Mouse (Mus musculus): Measurements from ENCODE around the gene Eps15. TPM values are rescaled to one million over a fixed set of nuclear protein-coding genes. Genes with fewer than 3 reads are reported as not detected.

Gene Eps15
- 39.7 and 41.2 TPM in 2 replicates for polyA plus RNA-seq (2012; rRNA removed)

DNA sequence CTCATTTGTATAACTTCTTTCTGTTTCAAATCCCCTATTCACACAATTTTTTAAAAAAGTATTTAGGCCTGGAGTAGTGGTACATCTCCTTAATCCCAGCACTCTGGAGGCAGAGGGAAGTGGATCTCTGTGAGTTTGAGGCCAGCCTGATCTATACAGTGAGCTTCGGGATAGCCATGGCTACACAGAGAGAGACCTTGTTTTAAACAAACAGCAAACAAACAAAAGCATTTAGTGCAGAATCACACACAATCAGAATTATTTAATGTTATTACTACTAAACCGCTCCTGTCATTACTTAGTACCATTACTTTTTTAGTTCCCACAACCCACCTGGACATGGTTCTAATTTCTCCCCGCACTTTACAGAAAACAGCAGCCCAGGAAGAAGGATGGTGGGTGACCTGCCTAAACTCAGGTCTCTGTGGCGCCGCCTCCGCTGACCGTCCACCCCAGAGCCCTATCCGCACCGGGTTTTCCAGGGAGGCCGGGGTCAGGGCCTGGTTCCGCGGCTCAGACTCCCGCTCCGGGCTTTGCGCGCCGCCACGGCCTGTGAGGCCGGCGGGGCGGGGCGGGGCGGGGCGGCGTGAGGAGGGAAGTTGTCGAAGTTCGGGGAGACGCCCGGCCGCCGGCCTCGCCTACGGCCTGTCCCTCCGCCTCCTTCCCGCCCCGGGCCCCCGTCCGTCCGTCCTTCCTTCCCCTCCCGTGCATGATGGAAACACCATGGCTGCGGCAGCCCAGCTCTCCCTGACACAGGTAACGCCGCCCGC, at the start of gene Eps15:
Eps15 (plus strand) TSS at position 580 of the 770 bp plus-strand sequence.
- DNase-seq (ENCODE audit: low spot score) = peak; percentile 88

DNA sequence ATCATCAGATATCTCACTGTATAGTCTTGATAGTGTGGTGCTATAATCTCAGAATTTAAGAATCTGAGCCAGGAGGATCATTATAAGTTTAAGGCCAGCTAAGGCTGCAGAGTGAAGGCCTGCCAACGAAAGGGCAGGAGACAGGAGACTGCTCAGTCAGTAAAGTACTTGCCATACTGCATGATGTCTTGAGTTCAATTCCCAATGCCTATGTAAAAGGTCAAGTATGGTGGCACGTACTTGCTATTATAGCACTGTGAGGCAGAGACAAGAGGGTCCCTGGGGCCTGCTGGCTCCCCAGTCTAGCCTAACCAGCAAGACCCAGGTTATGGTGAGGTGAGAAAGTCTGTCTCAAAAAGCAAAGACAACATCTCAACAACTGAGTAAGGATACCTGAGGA, 45.9 kb upstream of the Eps15 start, which contains the start of gene Calr4:
Calr4 (plus strand) TSS at position 301 of the 400 bp plus-strand sequence.
- no peak for DNase-seq (ENCODE audit: low spot score)

DNA sequence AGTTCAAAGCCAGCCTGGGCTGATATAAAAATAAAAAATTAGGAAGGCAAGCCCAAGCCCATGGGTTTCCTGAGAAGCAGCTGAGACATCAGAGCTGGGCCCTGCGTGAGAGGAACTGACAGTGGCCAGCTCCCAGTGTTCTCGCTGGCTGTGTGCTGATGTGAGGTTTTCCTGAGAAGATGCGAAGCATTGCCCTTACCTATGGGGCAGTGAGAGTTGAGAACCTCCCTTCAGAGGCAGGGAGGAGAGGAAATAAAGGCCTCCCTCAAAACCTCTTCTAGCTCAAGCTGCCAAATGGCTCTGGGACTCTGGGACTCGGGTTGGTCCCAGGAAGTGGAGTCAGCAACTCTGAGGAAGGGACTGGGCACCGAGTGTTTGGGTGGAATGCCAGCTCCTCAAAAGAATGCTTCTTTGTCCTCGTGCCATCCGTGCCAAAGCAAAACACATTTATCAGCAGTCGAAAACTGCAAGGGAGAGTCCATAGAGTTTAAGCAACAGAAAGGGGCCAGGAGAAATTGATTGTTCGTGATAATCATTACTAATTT, 45.2 kb upstream of the Eps15 start:
- no peak for DNase-seq (ENCODE audit: low spot score)

DNA sequence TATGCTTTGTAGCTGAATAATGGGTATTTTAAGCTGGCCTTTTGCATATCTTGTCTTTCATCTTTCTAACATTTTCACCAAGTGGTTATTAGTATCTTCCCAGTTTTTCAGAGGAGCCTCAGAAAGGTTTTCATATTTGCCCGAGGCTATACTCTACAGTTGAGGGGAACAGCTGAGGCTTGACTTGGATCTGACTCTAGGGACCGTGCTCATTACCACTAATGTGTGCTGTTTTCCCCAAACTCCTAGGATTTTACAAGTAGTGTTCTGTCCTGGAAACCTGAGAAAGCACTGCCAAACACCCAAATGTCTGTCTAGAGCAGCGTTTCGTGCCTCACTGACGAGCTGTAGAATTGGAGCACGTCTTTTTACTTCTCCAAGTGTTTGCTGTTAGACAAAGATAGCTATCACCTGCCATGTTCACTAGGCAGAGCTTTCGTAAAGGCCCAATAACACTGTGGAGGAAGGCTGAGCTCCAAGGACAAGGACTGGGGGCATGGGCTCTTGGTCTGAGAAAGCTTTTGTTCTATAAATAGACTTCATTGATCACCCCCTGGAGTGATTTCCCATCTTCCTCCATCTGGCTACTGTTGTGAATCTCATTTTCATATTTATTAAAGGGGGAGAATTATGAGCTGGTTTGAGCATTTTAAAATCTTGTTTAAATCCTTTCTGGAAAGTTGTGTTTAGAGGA, 43.7 kb upstream of the Eps15 start:
- no peak for DNase-seq (ENCODE audit: low spot score)

DNA sequence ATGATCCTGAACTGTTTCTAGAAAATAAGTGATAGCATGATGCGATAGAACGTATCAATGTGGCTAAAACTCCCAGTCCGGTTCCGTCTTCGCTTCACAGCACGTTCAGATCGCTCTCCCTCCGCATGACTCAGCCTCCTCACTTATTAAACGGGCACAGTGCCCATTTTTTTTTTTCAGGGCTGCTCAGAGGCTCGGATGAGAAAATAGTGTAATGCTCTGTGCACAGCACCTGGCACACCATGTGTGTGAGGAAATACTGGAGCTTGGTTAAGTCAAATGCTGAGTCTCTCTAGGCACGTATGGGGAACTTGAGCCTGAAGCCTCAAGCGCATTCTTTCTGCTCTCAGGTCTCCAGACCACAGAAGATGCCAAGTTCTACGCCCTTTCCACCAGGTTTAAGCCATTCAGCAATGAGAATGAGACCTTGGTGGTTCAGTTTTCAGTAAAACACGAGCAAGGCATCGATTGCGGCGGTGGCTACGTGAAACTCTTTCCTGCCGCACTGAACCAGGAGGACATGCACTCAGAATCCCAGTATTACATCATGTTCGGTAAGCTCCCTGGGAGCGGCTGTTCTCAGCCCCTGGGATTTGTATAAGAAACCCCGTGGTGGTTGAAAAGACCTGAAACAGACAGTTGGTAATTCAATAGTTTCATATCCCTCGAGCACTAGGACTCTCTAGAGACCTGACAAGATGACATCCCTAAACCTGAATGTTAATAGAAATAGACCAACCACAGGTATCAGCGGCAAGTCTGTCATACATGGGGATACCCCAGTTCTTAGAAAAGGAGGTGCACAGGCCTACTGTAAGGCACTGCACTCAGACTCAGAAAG, 41.4 kb upstream of the Eps15 start:
- DNase-seq (ENCODE audit: low spot score) = no peak

DNA sequence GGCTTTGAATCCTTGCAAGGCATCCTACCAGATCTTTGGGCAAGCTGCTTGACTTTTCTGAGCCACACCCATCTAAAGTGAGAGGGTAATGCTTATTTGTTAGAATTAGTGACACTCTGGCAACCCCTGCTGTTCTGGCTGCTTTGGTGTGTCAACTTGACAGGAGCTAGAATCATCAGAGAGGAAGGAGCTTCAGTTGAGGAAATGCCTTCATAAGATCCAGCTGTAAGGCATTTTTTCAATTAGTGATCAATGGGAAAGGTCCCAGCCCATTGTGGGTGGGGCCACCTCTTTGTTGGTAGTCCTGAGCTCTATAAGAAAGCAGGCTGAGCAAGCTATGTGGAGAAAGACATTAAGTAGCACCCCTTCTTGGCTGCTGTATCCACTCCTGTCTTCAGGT, 38.8 kb upstream of the Eps15 start:
- no peak for DNase-seq (ENCODE audit: low spot score)

DNA sequence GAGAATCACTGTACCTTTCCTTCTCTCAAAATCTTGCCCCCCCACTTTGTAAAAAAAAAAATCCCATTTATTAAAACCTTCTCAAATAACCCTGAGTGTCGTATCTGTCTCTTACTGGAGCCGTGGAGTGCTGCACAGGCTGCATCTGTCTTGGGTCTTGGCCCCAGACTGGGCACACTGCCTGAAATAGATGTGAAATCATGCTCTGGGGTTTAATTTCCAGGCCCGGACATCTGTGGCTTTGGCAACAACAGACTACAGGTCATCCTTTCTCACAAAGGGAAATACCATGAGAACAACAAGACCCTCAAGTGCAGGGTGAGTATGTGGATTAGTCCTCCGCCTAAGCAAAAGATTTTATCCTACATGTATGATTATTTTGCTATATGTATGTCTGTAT, 38.1 kb upstream of the Eps15 start:
- no peak for DNase-seq (ENCODE audit: low spot score)

DNA sequence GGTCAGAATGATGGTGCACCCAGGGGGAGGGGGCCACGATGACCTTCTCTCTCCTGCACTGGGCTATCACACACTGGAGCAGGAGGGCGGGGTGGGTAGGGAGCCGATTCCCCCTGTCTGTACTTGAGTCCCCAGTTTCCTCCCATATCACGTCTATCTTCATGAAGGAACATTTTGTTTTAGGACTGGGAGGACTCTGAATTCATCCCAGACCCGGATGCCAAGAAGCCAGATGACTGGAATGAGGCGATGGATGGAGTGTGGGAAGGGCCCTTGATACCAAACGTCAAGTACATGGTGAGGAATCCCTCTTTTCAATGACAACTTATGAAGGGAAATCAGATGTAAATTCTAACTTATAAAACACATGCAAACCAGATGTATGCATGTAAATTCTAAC, 35.6 kb upstream of the Eps15 start:
- no peak for DNase-seq (ENCODE audit: low spot score)

DNA sequence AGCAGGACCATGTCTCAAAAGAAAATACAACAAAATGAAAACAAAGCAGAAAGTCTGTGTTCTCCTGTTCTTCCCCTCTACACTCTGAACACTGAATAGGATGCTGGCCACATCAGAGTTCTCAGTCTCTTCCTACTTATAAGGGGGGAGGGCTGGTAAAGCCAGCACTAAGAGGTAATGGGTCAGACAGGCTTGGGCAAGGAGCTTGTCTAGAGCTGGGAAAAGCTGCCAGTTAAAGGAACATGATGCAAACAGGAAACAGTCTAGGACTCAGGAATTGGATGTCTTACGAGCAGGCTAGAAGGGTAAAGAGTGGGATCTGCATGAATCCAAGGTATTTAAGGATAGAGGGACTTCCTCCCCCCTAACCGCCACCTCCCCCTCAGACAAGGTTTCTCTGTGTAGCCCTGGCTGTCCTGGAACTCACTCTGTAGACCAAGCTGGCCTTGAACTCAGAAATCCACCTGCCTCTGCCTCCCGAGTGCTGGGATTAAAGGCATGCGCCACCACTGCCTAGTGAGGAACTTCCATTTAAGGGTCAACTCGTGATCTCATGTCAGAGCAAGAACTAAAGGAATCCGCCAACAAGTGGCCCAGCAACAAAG, 35.0 kb upstream of the Eps15 start:
- DNase-seq (ENCODE audit: low spot score) = no peak

DNA sequence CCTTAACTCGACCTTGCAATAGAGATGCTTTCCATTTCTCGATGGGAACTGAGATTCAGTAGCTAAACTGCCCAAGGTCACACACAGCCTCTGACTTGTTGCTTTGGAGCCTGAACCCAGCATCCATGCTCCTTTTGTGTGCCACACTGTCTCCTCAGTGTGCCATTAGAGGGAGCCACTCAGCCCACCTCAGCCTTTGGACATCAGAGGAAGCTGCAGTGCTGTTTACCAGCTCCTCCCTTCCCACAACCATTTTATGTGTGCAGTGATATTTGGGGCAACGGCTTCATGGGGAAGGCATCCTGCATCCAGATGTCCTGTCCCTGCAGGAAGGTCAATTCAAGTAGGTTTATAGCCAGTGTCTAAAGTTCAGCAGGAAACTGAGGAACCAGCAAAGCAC, 28.5 kb upstream of the Eps15 start:
- no peak for DNase-seq (ENCODE audit: low spot score)

DNA sequence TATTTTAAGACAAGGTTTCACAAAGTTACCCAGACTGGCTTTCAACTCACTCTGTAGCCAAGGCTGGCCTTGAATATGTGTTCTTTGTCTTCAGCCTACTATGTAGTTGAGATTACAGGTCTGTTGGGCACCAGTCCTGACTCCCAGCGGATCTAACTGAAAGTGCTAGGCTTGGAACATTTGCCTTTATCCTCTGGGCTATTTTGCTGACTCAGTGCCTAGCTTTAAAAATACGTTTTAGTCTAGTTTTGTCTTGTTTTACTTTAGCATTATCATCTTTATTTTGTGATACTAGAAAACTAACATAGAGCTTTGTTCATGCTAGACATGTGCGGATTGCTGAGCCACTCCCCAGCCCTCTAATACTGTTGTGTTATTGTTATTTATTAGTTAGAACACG, 27.9 kb upstream of the Eps15 start:
- no peak for DNase-seq (ENCODE audit: low spot score)

DNA sequence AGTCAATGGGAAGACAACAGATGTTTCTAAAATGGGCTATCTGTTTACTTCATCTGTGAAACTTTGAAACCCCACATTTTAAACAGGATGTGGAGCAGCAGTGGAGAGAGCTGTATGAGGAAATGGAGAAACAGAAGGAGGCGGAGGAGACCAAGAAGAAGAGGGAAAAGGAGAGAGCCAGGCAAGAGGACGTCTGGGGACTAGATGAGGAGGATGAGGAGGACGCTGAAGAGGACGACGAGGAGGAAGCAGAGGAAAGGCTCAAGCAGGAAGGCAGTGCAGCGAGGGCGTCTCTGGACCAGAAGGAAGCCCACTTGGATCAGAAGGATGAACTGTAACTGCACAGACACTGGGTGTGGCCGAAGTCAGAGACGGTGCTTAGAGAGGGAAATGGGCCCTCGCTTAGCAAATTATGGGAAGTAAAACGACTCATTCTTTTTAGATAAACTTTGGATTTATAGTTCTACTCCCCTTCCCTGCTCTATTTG, 26.4 kb upstream of the Eps15 start:
- DNase-seq (ENCODE audit: low spot score) = no peak

DNA sequence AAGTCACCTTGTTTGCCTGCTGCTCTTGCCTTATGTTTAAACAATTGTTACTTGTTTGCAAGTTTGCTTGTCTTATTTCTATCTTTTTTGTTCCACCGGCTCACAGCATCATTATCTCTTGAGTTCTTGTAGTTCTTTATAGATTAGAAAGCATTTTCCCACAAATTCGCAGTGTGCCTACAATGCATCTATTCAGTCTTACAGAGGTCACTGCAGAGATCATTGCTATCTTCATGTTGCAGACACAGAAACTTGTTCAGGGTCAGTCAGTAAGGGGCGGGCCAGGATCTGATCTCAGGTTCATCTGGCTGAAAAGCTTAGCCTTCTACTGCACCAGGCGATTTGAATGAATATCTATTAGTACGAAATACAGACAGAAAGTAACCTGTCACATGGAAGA, 25.6 kb upstream of the Eps15 start:
- no peak for DNase-seq (ENCODE audit: low spot score)

DNA sequence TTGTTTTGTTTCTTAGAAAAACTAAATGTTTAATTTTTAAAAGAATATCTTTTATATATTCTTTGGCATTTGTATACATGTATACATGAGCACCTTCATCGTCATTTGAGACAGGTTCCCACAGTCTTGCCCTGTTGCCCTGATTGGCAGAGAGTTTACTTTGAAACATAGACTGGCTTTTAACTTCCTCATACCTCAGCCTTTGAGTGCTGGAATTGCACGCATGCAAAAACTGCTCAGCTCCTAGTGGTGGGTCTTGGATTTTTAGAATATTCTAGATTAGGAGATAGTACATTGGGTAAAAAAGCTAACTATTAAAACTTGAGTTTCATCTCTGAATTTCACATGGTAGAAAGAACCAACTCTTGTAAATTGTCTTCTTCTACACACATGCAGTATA, 24.7 kb upstream of the Eps15 start:
- no peak for DNase-seq (ENCODE audit: low spot score)

DNA sequence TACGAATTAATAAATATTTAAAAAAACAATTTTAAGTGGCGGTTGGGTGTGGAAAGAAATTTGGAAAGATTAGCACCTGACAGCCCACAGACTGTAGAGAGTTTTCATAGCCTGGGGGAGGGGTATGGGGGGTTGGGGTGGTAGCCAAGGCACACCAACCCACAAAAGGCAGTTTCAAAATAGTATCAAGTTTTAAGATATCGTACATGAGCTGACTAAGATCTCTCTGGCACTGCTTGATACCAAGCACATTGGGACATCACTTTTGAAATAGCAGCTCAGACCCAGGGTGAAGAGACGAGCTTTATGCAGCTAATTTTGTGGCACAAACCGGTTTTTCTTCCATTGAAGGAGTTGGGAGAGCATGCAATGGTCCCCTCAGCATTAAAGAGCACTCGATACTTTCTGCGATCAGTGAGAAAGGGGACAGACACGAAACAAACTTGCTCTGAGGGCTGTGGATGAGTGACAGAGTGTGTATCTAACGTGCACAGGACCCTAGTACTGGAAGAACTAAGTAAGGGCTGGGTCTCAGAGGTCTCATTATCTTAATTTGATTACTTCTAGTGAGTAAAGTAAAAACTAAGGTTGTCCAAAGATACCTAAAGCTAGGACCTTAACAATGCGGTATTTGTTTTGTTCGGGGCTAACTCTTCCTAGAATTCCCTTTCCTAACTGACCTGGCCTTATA, 24.2 kb upstream of the Eps15 start:
- DNase-seq (ENCODE audit: low spot score) = no peak

DNA sequence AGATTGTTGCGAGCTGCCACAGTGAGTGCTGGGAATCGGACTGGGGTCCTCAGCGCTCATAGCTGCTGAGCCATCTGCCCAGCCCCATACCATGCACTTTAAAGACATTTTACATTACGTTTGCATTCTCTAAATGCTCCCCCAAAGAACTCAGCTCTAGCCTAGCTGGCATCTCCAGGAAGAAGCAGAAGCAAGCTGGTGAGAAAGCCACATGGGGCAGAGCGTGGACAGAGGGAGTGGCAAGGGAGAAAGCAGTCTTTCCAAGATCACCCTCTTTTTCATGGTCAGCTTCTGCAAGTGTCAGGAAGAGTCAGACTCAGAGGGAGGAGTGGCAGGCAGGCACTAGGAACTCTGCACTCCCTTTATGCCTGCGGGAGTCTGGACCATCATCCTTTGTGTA, 23.3 kb upstream of the Eps15 start:
- DNase-seq (ENCODE audit: low spot score) = no peak

DNA sequence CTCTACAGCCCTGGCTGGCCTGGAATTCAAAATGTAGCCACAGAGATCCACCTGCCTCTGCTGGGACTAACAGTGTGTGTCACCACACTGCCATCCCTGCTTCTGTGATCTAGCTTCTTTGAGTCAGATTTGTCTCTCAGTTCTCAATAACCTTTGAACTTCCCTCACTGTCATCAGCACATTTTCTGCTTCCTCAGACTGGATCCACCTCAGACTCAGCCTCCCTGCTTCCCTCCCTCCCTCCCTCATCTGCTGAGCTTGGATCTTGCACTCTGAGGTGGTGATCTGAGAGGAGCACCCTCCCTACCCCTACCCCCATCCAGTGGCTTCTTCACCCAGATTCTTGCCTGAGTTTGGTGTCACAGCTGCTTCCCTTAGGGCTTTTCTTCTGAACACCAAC, 22.4 kb upstream of the Eps15 start:
- no peak for DNase-seq (ENCODE audit: low spot score)

DNA sequence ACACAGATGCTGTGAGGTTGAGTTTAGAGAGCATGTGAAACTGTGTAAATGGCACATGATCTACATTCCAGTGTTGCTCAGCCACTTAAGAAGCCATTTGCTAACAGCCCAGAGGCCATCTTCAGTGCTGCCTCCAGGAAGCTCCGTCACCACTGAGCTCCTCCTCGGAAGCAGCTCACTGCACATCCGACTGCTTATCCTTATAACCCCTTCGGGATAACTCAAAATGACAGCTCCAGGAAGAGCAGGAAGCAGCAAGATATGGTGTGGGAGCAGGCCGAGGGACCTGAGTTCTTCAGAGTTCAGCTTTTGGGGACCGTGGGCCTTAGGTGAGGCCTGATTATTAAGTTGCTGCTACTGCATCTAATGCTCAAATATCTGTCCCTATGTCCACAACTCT, 18.0 kb upstream of the Eps15 start:
- DNase-seq (ENCODE audit: low spot score) = no peak

DNA sequence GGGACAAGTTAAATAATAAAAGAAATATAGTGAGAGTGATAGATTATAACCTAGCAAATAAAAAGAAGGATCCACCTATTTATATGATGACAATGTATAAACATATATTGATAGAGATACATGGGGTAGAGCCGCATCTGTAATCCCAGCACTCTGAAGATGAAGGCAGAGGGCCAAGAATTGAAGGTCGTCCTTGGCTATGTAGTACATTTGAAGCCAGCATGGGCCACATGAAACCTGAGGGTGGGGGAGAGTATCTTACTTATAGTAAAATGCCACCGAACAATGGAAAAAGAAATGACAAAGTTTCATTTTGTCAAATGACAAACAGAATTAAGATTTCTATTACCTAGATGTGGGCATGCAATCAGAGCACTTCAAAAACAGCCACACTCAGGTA, 14.0 kb upstream of the Eps15 start:
- no peak for DNase-seq (ENCODE audit: low spot score)

DNA sequence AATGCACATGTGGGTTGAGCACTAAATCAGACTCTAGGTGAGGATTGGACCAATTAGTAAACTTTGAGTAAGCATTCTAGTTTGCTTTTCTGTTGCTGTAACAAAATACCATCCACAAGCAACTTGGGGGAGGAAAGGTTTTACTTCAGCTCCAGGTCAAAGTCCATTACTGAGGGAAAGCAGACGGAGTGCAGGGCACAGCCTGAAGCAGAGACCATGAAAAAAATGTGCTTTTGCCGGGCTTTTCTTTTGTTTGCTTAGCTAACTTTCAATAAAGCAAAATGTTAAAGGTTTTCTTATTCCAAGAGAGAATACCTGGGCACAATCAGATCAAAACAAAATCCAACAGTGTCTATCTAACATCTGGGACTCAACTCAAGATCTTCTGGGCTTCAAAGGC, 13.3 kb upstream of the Eps15 start:
- DNase-seq (ENCODE audit: low spot score) = no peak

DNA sequence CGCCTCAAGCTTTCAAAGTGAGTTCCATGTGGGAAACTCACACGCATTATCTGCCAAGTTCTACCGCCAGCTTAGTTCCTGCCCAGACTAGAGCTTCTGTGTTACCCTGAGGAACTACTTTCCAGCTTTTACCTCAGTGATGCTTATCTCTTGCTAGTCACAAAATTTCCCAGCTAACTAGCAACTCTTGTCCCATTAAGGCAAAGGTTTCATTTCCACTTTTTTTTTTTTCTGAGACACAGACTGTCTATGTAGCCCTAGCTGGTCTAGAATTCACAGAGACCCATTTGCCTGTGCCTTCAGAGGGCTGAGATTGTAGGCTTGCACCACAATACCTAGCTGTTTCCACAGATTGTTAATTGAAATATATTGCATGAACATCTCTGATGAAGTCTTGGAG, 12.6 kb upstream of the Eps15 start:
- DNase-seq (ENCODE audit: low spot score) = no peak

Data from urinary bladder, adult 2 months (tissue).